Mouse (Mus musculus): ENCODE results near the gene Bicra. TPM values are rescaled to one million over a fixed set of nuclear protein-coding genes. Genes with fewer than 3 reads are reported as not detected.
A peak's percentile ranks its signal among the peaks of the same experiment; 100 is the strongest.

Bicra gene
- polyA plus RNA-seq, 1 experiment from 2014 or later = 10.7 TPM

- peaks cover 7% of the 10 kb centered on the region; the same call in 1 of the 2 replicates for H3K9me3 ChIP-seq
- no peak overlapping the region for H3K4me3 ChIP-seq
- H3K36me3 ChIP-seq = peaks cover 7% of the 10 kb centered on the region
- no peak for DNase-seq (ENCODE audit: low spot score)
- H3K27ac ChIP-seq = no peak overlapping the region
- H3K4me1 ChIP-seq (replicated peaks) = peaks cover 20% of the 10 kb centered on the region
- H3K27me3 ChIP-seq (ENCODE audit: insufficient read depth, poor library complexity, severe bottlenecking) = peaks cover 9% of the 10 kb centered on the region; the same call in 1 of the 2 replicates
- 77% methylated on average over 5 of the region's 5 CpGs for WGBS
Observed at GRCm38 (mm10) chr7:15956143-15956542, 91.6 kb downstream of the Bicra start.

GRCm38 (mm10) chr7:15955509-15955908 is 92.2 kb downstream of the Bicra start:
- peak overlapping the region; percentile 50 for H3K4me3 ChIP-seq
- WGBS = 23% methylated on average over 7 of the region's 7 CpGs
- H3K9me3 ChIP-seq = peaks cover 7% of the 10 kb centered on the region; the same call in 1 of the 2 replicates
- H3K27me3 ChIP-seq (ENCODE audit: insufficient read depth, poor library complexity, severe bottlenecking) = peaks cover 11% of the 10 kb centered on the region; the same call in 1 of the 2 replicates
- H3K27ac ChIP-seq = peak overlapping the region; percentile 66
- H3K36me3 ChIP-seq = peaks cover 7% of the 10 kb centered on the region
- no peak for DNase-seq (ENCODE audit: low spot score)
- peaks cover 14% of the 10 kb centered on the region for H3K4me1 ChIP-seq (replicated peaks)

DNA sequence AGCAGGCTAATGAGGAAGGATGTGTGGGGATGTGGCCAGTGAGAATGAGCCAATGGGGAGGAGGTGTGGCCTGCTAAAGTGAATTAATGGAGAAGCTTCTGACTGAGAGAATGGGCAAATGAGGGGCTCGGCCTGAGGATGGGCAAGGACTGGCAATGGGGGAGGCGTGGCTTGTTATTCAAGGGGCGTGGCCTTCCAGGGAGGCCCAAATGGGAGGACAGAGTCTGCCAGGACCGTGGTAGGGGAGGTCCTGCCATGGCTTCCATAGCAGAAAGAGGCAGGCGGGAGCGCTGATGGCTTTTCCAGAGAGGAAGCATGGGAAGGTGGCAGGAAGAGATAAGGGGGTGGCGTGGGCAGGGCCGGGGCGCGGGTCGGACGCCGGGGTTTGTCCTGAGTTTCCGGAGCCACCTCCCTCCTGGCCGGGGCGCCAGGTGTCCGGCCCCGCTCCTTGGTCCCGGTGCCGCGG is 92.7 kb downstream of the Bicra start:
- Histone ChIP-seq H3K36me3 (peaks cover 12% of the 10 kb centered on the region), H3K4me3 (peak overlapping the region; percentile 50), H3K27ac (peak overlapping the region; percentile 66), H3K4me1 (replicated peaks) (peaks cover 11% of the 10 kb centered on the region), H3K27me3 (ENCODE audit: insufficient read depth, poor library complexity, severe bottlenecking) (peaks cover 13% of the 10 kb centered on the region; the same call in 1 of the 2 replicates), H3K9me3 (peaks cover 7% of the 10 kb centered on the region; the same call in 1 of the 2 replicates)
- 5% methylated on average over 21 of the region's 21 CpGs for WGBS
- peak; percentile 53 for DNase-seq (ENCODE audit: low spot score)

- peaks cover 7% of the 10 kb centered on the region; the same call in 1 of the 2 replicates for H3K9me3 ChIP-seq
- H3K36me3 ChIP-seq = peaks cover 14% of the 10 kb centered on the region
- peaks cover 11% of the 10 kb centered on the region for H3K4me1 ChIP-seq (replicated peaks)
- 89% methylated on average over 7 of the region's 7 CpGs for WGBS
- no peak for DNase-seq (ENCODE audit: low spot score)
- peaks cover 13% of the 10 kb centered on the region; the same call in 1 of the 2 replicates for H3K27me3 ChIP-seq (ENCODE audit: insufficient read depth, poor library complexity, severe bottlenecking)
- H3K27ac ChIP-seq = no peak overlapping the region
- no peak overlapping the region for H3K4me3 ChIP-seq
Observed at GRCm38 (mm10) chr7:15954436-15954835, 93.3 kb downstream of the Bicra start.

DNA sequence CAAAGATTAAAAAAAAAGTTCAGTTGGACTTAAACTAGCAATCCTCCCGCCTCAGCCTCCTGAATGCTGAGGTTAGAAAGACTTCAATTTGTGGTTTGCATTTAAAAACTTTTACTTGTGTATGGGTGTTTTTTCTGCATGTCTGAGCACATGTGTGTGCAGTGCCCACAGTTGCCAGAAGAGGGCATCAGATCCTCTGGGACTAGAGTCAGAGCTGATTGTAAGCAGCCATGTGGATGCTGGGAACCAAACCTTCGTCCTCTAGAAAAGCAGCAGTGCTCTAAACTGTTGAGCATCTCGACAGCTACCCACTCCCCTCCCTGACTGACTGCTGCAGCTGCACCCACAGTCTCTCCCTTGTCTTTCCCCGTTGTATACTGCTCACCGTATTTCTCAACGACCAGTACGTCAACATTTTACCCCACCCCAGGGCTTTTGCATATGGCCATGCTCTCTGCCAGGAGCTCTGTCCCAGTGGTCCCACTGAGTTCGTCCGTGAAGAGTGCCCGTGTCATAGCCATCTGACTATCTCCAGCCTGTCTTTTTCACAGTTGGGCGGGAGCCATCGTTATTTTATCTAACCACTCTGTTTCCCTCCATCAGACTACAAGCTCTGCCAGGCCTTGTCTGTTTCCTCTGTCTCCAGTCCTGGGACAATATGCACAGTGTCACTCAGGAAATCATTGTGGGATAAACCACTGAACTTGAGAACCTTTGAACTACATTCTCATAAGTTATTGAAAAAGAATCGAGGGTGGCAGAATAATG is 94.2 kb downstream of the Bicra start:
- 94% methylated on average over 13 of the region's 13 CpGs for WGBS
- Histone ChIP-seq H3K27ac (no peak overlapping the region), H3K9me3 (peaks cover 7% of the 10 kb centered on the region; the same call in 1 of the 2 replicates), H3K27me3 (ENCODE audit: insufficient read depth, poor library complexity, severe bottlenecking) (peaks cover 19% of the 10 kb centered on the region; the same call in 1 of the 2 replicates), H3K4me1 (replicated peaks) (peaks cover 16% of the 10 kb centered on the region), H3K36me3 (peaks cover 14% of the 10 kb centered on the region), H3K4me3 (no peak overlapping the region)
- no peak for DNase-seq (ENCODE audit: low spot score)

GRCm38 (mm10) chr7:15952416-15952815 is 95.3 kb downstream of the Bicra start:
- no peak for DNase-seq (ENCODE audit: low spot score)
- Histone ChIP-seq H3K27ac (no peak overlapping the region), H3K4me3 (no peak overlapping the region), H3K27me3 (ENCODE audit: insufficient read depth, poor library complexity, severe bottlenecking) (peaks cover 19% of the 10 kb centered on the region; the same call in 1 of the 2 replicates), H3K4me1 (replicated peaks) (peaks cover 23% of the 10 kb centered on the region), H3K9me3 (peaks cover 7% of the 10 kb centered on the region; the same call in 1 of the 2 replicates), H3K36me3 (peaks cover 12% of the 10 kb centered on the region)
- 83% methylated on average over 3 of the region's 3 CpGs for WGBS

DNA sequence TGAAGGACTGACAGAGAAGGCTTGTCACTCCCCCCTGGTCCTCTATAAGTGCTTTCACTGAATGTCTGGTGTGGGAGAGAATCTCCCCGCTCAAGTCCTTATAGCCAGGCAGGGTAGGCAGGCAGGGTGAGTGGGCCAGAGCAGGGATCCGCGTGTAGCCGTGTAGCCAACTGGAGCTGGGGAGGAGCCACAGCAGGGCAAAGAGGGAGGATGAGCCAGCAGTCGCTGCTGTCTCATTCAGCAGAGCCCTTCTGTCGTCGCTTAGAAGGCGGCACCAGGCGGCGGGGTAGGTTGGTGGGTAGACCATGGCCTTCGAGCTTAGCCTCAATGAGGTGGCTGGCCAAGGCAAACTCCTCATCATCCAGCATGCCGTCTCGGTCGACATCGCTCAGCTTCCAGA is 97.7 kb downstream of the Bicra start:
- Histone ChIP-seq H3K36me3 (peaks cover 7% of the 10 kb centered on the region; the same call in 1 of the 2 replicates), H3K4me3 (no peak overlapping the region), H3K27me3 (ENCODE audit: insufficient read depth, poor library complexity, severe bottlenecking) (peaks cover 10% of the 10 kb centered on the region; the same call in 1 of the 2 replicates), H3K4me1 (replicated peaks) (peaks cover 24% of the 10 kb centered on the region), H3K9me3 (peaks cover 7% of the 10 kb centered on the region; the same call in 1 of the 2 replicates), H3K27ac (no peak overlapping the region)
- no peak for DNase-seq (ENCODE audit: low spot score)
- WGBS = 81% methylated on average over 15 of the region's 15 CpGs

- H3K4me1 ChIP-seq (replicated peaks) = peaks cover 27% of the 10 kb centered on the region
- peaks cover 7% of the 10 kb centered on the region; the same call in 1 of the 2 replicates for H3K9me3 ChIP-seq
- no peak overlapping the region for H3K4me3 ChIP-seq
- no peak for DNase-seq (ENCODE audit: low spot score)
- 87% methylated on average over 7 of the region's 7 CpGs for WGBS
- H3K27ac ChIP-seq = no peak overlapping the region
- peaks cover 10% of the 10 kb centered on the region; the same call in 1 of the 2 replicates for H3K27me3 ChIP-seq (ENCODE audit: insufficient read depth, poor library complexity, severe bottlenecking)
- peaks cover 10% of the 10 kb centered on the region for H3K36me3 ChIP-seq
Observed at GRCm38 (mm10) chr7:15949216-15949790, 98.4 kb downstream of the Bicra start.

GRCm38 (mm10) chr7:15948381-15948941 is 99.3 kb downstream of the Bicra start:
- peaks cover 18% of the 10 kb centered on the region for H3K36me3 ChIP-seq
- WGBS = 6% methylated on average over 23 of the region's 23 CpGs

GRCm38 (mm10) chr7:15947653-15948260 is 100.0 kb downstream of the Bicra start:
- DNase-seq (ENCODE audit: low spot score) = no peak
- Histone ChIP-seq H3K36me3 (peaks cover 25% of the 10 kb centered on the region), H3K27me3 (ENCODE audit: insufficient read depth, poor library complexity, severe bottlenecking) (peaks cover 10% of the 10 kb centered on the region; the same call in 1 of the 2 replicates), H3K9me3 (no peaks in the 10 kb centered on the region), H3K27ac (peak overlapping the region; percentile 66; the same call in 1 of the 2 replicates), H3K4me3 (peak overlapping the region; percentile 41; the same call in 1 of the 2 replicates), H3K4me1 (replicated peaks) (peaks cover 30% of the 10 kb centered on the region)
- 45% methylated on average over 4 of the region's 4 CpGs for WGBS

More at GRCm38 (mm10) chr7:15948381-15948941, 99.3 kb downstream of the Bicra start:
- Histone ChIP-seq H3K27ac (peak overlapping the region; percentile 66), H3K4me1 (replicated peaks) (peaks cover 30% of the 10 kb centered on the region), H3K4me3 (peak overlapping the region; percentile 41), H3K27me3 (ENCODE audit: insufficient read depth, poor library complexity, severe bottlenecking) (peaks cover 10% of the 10 kb centered on the region; the same call in 1 of the 2 replicates), H3K9me3 (peaks cover 3% of the 10 kb centered on the region; the same call in 1 of the 2 replicates)
- peak; percentile 81 for DNase-seq (ENCODE audit: low spot score)

DNA sequence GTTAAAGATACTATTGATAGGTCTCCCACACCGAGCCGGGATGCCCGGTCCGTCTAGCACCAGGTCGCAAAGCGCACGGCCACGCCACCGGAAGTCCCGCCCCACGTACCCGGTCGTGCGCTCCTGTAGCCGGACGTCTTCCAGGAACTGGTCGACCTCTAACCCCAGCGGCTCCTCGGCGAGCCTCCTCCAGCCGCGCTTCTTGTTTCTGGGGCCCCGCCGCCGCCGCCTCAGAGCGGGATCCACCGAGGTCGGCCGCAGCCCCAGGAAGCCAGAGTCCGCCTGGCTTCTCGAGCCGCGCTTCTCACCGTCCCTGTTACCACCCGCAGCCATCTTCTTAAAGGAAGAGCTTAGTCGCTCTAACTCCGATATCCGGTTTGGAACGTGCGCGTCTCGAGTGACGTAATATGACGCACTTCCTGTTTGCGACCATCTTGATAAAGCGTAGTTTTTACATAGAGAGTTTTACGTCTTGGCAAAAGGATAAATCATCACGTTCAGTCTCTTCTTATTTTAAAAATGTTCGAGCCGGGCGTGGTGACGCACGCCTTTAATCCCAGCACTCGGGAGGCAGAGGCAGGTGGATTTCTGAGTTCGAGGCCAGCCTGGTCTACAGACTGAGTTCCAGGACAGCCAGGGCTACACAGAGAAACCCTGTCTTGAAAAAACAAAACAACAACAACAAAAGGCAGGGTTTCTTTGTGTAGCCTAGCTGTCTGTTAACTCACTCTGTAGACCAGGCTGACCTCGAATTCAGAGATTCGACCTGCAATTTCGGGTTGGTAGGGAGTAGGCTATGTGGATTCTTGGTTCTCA is 101.8 kb downstream of the Bicra start, which contains the start of gene Nop53:
Gene Nop53, minus strand, starts transcription at position 354 of the 816 bp plus-strand sequence.
- peaks cover 10% of the 10 kb centered on the region; the same call in 1 of the 2 replicates for H3K27me3 ChIP-seq (ENCODE audit: insufficient read depth, poor library complexity, severe bottlenecking)
- peak within 1 kb of the TSS; percentile 99 for H3K27ac ChIP-seq
- peaks cover 44% of the 10 kb centered on the region for H3K36me3 ChIP-seq
- peak; percentile 95 for DNase-seq (ENCODE audit: low spot score)
- peak within 1 kb of the TSS; percentile 78 for H3K4me3 ChIP-seq
- 2% methylated on average over 59 of the region's 59 CpGs for WGBS
- H3K4me1 ChIP-seq (replicated peaks) = peaks cover 30% of the 10 kb centered on the region
- no peaks in the 10 kb centered on the region for H3K9me3 ChIP-seq
